Mouse (Mus musculus): ENCODE results near the gene Mks1. TPM values are rescaled to one million over a fixed set of nuclear protein-coding genes. Genes with fewer than 3 reads are reported as not detected.

The Mks1 gene
- total RNA-seq, 2 experiments from 2014 or later, result not detected

DNA sequence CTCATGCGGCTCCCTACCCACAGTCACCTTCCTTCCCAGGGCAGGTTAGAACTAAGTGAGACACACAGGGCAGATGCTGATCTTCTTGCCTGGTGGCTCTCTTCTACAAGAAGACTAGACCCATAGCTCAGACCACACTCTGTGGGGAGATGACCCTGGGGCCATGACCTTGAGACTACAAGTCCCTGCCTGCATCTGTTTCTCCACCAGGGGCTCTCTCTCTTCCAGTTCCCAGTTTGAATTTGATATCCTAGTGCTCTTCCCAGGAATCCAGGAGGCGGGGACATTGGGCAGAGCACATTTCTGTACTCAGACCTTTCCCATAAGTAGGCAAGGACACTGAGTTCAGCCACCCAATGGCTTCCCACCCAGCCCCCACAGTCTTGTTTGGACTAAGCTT, 17.1 kb downstream of the Mks1 start:
- no peak for ATAC-seq (replicated peaks; ENCODE audit: low FRiP score, poor library complexity, severe bottlenecking)

- no peak for ATAC-seq (replicated peaks; ENCODE audit: low FRiP score, poor library complexity, severe bottlenecking)
Observed at GRCm38 (mm10) chr11:87871766-87872165, 18.8 kb downstream of the Mks1 start.

DNA sequence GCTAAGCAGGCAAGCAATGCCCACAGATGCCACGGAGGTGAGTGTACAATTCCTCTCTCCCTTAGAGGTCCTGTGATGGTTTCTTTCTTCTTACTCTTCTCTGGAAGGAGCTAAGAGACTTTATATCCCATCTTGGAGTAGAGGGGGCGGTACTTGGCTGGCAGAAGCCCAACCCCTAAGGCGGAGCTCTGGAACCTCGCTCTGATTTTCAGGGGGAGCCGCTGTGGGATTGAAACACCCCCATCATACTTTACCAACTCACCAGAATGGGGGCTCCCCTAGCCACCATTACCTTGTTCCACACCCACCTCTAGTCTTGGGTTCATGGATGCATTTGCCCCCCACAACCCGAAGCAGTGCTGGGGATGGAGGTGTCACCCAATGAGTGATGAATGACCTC, 22.4 kb downstream of the Mks1 start, which contains the start of gene Epx:
Gene Epx (minus strand): TSS at position 101 of the 400 bp plus-strand sequence.
- no peak for ATAC-seq (replicated peaks; ENCODE audit: low FRiP score, poor library complexity, severe bottlenecking)

DNA sequence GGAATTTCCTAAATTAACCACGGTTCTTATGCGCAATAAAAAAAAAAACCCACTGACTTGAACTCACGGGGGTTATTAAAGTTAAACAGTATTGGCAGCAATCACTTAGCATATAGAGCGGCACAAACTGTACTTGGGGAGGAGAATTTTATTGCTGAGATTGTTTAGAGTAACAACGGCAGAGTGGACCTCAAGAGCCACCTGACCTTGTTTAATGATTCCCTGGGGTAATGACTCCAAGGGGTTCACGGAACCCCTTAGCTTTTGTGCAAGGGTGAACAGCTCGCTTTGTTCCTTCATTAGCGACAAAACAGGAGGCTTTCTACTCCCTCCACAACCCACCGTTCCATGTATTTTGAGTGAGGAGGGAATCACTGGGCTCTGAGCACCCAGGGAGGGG, 26.8 kb downstream of the Mks1 start:
- ATAC-seq (replicated peaks; ENCODE audit: low FRiP score, poor library complexity, severe bottlenecking), result no peak

DNA sequence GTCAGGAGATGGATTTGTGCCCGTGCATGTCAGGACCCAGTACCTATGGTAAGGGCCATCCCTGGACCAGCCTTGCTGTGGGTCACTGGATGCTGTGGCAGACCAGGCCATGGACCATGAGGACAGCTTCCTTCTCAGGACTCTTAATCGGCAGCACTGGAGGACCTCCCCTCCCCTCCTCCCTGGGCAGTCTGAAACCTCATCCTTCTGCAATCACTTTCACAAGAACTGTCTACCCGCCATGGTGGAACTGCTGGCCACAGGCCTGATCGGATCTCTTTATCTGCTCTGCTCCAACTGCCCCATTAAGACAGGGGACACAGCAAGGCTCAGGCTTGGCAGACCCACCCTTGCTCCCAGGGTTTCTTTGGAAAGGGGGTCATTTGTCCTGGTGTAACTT, 28.7 kb downstream of the Mks1 start:
- no peak for ATAC-seq (replicated peaks; ENCODE audit: low FRiP score, poor library complexity, severe bottlenecking)

- ATAC-seq (replicated peaks; ENCODE audit: low FRiP score, poor library complexity, severe bottlenecking), result no peak
Observed at GRCm38 (mm10) chr11:87883493-87883892, 30.5 kb downstream of the Mks1 start.

- no peak for ATAC-seq (replicated peaks; ENCODE audit: low FRiP score, poor library complexity, severe bottlenecking)
Observed at GRCm38 (mm10) chr11:87884856-87885255, 31.8 kb downstream of the Mks1 start.

DNA sequence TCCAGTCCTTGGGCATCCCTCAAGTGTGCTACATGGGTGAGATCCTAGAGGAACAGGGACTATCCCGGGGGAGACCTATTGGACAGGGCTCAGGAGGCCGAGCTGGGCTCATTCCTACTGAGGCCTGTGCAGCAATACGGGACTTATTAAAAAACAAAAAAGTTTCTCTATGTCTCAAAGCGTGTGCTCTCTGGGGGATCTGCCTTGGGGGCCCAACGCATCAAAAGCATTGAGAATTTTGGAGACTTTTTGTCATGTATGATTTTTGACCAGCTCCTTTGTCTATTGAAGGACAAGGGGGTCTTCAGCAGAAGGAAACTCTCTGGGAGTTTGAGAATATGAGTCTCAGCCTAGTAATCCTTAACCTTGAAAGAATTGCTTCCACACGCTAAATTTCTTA, 39.2 kb downstream of the Mks1 start, which contains the start of gene Olfr462:
Gene Olfr462 (minus strand): TSS at position 101 of the 400 bp plus-strand sequence.
- no peak for ATAC-seq (replicated peaks; ENCODE audit: low FRiP score, poor library complexity, severe bottlenecking)

DNA sequence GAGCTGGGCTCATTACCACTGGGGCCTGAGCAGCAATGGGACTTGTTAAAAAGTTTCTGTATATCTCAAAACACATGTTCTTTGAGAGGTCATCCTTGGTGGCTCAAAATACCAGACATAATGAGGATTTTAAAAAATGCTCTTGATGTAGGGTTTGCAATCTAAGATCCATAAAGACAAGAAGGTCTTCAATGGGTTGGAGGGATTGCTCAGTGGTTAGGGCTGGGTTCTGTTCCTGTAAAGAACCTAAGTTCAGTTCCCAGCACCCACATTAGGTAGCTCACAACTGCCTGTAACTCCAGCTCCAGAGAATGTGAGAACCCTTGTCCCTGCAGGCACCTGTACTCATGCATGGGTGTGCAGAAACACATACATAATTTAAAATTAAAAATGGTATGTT, 44.3 kb downstream of the Mks1 start, which contains the start of gene Olfr463:
Gene Olfr463 (minus strand): TSS at position 101 of the 400 bp plus-strand sequence.
- ATAC-seq (replicated peaks; ENCODE audit: low FRiP score, poor library complexity, severe bottlenecking), result no peak

DNA sequence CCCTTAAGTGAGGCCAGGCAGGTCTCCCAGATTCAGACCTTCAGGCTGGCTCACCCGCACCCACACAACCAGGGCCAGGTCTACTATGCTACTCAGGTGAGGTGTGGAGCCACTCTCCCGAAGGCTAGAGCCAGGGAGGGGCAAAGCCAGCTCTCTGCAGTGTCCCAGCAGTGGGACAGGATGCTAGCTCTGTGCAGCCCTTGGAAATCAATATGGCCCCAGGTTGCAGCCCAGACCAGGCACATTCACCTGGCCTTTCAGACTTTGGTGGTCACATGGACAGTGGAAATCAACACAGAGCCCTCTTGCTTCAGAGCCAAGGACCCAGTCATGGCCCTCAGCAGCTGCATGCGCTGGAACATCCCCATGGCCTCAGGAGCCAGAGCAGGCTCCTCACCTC, 51.3 kb downstream of the Mks1 start:
- ATAC-seq (replicated peaks; ENCODE audit: low FRiP score, poor library complexity, severe bottlenecking), result no peak

Other genes with a start within 250 kb of the Mks1 start
- not detected in 2 replicates for gene Hsf5, start 236.1 kb upstream of the Mks1 start, total RNA-seq (2015; ENCODE audit: low replicate concordance)
- gene Hsf5, start 236.1 kb upstream of the Mks1 start, total RNA-seq (2017; ENCODE audit: low replicate concordance), result not detected in 2 replicates
- 0.36 and 2.1 TPM in 2 replicates for gene Rnf43, start 190.5 kb upstream of the Mks1 start, total RNA-seq (2015; ENCODE audit: low replicate concordance)
- gene Rnf43, start 190.5 kb upstream of the Mks1 start, total RNA-seq (2017; ENCODE audit: low replicate concordance), result 0.39 and 0.83 TPM in 2 replicates
- 101 and 170 TPM in 2 replicates for gene Supt4a, start 115.7 kb upstream of the Mks1 start, total RNA-seq (2015; ENCODE audit: low replicate concordance)
- gene Supt4a, start 115.7 kb upstream of the Mks1 start, total RNA-seq (2017; ENCODE audit: low replicate concordance), result 27.0 and 66.5 TPM in 2 replicates
- 6.7 and 8.6 TPM in 2 replicates for gene Tspoap1, start 92.7 kb upstream of the Mks1 start, total RNA-seq (2015; ENCODE audit: low replicate concordance)
- gene Tspoap1, start 92.7 kb upstream of the Mks1 start, total RNA-seq (2017; ENCODE audit: low replicate concordance), result 9.2 and 21.3 TPM in 2 replicates
- gene Mpo, start 59.6 kb upstream of the Mks1 start, total RNA-seq (2015; ENCODE audit: low replicate concordance), result 946 and 1,145 TPM in 2 replicates
- 341 and 501 TPM in 2 replicates for gene Mpo, start 59.6 kb upstream of the Mks1 start, total RNA-seq (2017; ENCODE audit: low replicate concordance)
- not detected in 2 replicates for gene Lpo, start 24.9 kb upstream of the Mks1 start, total RNA-seq (2015; ENCODE audit: low replicate concordance)
- not detected in 2 replicates for gene Lpo, start 24.9 kb upstream of the Mks1 start, total RNA-seq (2017; ENCODE audit: low replicate concordance)
- gene Epx, start 22.3 kb downstream of the Mks1 start, total RNA-seq (2015; ENCODE audit: low replicate concordance), result 13.0 and 18.4 TPM in 2 replicates
- 10.3 and 15.8 TPM in 2 replicates for gene Epx, start 22.3 kb downstream of the Mks1 start, total RNA-seq (2017; ENCODE audit: low replicate concordance)
- gene Olfr462, start 39.1 kb downstream of the Mks1 start, total RNA-seq (2015; ENCODE audit: low replicate concordance), result not detected in 2 replicates
- gene Olfr462, start 39.1 kb downstream of the Mks1 start, total RNA-seq (2017; ENCODE audit: low replicate concordance), result not detected in 2 replicates
- gene Olfr463, start 44.2 kb downstream of the Mks1 start, total RNA-seq (2015; ENCODE audit: low replicate concordance), result not detected in 2 replicates
- gene Olfr463, start 44.2 kb downstream of the Mks1 start, total RNA-seq (2017; ENCODE audit: low replicate concordance), result not detected in 2 replicates
- gene Olfr464, start 67.8 kb downstream of the Mks1 start, total RNA-seq (2015; ENCODE audit: low replicate concordance), result not detected in 2 replicates
- not detected in 2 replicates for gene Olfr464, start 67.8 kb downstream of the Mks1 start, total RNA-seq (2017; ENCODE audit: low replicate concordance)
- gene Dynll2, start 134.3 kb downstream of the Mks1 start, total RNA-seq (2015; ENCODE audit: low replicate concordance), result 8.4 and 10.1 TPM in 2 replicates
- 1.5 and 5.9 TPM in 2 replicates for gene Dynll2, start 134.3 kb downstream of the Mks1 start, total RNA-seq (2017; ENCODE audit: low replicate concordance)
- 312 and 323 TPM in 2 replicates for gene Srsf1, start 194.2 kb downstream of the Mks1 start, total RNA-seq (2015; ENCODE audit: low replicate concordance)
- gene Srsf1, start 194.2 kb downstream of the Mks1 start, total RNA-seq (2017; ENCODE audit: low replicate concordance), result 485 and 568 TPM in 2 replicates
- 29.6 and 37.3 TPM in 2 replicates for gene Vezf1, start 215.1 kb downstream of the Mks1 start, total RNA-seq (2015; ENCODE audit: low replicate concordance)
- 16.3 and 17.8 TPM in 2 replicates for gene Vezf1, start 215.1 kb downstream of the Mks1 start, total RNA-seq (2017; ENCODE audit: low replicate concordance)
- 0.84 TPM in 1 of 2 replicates, not detected in the other for gene Cuedc1, start 244.8 kb downstream of the Mks1 start, total RNA-seq (2015; ENCODE audit: low replicate concordance)
- 0.39 TPM in 1 of 2 replicates, not detected in the other for gene Cuedc1, start 244.8 kb downstream of the Mks1 start, total RNA-seq (2017; ENCODE audit: low replicate concordance)

Data from erythroid progenitor cell, adult 5-6 weeks (primary cell).